Mouse (Mus musculus) mouse trophoblast stem cell (cell line): ENCODE data around the gene Cfap61.

Source experiments
- in situ Hi-C, 2 experiments: fragments of 300-500 bp; cut with MseI, MboI; formaldehyde crosslinking; loops; 2 replicates in 1 of 2; 3 replicates in 1 of 2; pipeline ENCODE4 v1.15.1; 2025

The Cfap61 gene

DNA sequence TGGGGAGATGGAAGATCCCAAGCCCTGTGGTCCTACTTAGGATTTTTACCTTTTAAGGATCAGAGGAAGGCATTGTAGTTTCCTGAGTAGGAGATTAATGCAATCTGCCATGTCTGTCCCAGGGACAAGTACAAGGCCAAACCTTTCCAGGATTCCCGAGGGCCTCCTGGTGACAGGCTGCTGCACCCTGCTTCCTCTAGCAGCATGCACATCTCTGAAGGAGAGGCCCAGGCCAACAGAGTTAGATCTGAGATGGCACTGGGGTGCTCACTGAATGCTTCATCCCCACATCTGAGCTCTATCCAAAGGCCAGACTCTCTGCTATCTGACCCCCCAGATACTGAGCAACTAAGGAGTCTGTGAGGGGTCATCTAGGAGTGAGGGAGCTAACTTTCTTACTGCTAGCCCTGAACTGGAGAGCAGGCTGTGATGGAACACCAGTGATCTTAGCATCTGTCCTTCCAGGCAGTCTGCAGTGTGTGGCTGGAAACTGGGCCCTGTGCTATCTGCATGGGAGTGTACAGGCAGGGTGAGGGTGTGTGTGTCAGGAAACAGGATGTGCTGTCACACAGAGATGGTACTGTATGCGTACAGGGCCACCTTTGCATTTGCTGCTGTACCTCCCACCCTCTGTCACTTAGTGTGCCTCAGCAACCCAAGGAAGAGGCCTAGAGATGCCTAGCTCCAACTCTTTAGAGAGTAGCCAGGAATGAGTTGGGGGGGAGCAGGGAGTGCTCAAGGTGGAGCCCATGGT lies 75.2 kb downstream of the Cfap61 start:
- in situ Hi-C loops: no loop called here

DNA sequence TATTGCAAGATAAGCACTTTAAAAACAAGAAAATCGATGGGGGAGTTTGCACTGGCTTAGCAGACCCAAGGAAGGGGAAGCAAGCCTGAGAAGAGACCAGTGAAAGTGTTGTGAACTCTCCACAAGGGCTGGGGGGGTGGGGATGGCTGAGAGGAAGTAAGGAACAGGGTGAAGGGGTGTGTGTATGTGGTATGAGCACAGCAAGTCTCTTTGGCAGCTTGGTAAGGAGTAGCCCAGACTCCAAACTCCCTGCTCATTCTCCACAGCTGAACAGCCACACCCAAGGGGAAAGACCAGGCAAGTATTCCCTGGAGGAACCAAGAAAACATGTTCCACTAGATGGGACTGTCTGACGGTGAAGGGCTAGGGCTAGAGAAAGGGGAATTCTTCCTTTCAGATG lies 76.2 kb downstream of the Cfap61 start:
- in situ Hi-C loops: no loop called here

DNA sequence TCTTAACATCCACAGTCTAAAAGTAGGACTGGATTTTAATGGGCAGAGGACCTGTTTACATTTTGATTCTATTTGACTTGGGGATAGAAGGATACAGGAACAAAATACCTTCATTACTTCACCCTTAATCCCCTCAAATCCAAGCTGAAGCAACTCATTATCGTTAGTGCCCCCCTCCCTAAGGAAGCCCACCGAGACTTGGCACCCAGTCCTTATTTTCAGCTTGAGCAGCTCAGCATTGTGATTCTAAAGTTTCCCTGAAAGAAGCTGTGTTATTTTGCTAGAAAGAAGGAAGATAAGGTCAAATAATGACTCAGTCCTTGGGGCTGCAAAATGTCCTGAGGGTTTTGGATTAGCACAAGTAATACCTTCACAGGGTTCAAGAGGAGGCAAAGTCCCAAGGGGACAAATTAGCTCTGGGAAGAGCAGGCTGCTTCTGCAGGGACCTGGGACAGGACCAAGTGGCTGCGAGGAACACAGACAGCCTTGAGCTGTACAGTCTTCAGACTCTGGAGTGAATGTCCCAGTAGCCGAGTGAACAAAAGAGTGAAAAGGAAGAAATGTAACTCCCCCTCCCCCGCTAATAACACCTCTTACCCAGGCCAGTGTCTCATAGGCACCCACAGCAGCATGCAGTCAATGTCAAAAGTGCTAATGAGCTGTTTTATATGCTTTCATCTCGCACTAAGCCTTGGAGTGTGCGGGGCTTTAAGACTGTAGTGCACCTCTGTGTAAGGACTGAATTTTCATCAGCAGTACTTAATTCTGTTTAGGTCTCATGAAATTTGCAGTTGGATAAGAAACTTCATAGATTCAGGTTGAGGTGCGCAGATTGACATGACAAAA lies 81.0 kb downstream of the Cfap61 start:
- in situ Hi-C loops: no loop called here

DNA sequence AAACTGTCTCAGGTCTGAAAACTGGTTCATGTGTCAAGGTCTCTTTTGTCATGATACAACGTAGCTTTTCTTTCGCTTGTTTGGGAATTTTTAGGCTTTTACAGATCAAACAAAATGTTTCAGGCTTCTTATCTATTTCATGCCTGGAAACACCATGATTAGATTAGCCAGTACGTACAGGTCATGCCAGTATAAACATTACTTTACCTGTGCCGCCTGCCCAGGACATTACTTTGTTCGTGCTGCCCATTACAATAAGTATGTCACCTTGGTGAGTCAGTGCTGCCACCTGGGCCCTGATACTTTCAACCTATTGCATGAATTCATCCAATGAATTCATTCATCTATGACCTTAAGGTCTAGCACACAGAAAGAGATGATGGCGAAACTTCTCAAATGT lies 88.3 kb downstream of the Cfap61 start:
- in situ Hi-C loops: no loop called here

DNA sequence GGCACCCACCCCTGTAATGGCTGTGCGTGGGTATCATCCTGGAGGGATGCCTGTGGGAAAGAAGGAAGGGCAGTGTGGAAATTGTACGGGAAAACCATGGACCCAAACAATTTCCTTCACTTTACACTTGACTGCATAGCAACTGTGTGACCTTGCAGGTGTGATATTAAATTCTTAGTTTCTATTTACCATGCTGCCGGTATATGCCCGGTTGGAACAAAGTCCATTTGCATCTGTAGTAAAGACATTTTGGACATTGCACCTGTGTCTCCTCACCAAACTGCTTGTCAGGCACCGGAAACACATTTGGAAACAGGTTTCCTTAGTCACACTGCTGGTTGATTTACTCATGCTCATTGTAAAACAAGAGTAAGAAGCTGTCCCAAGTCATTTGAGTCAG lies 109.1 kb downstream of the Cfap61 start:
- in situ Hi-C loops: no loop called here

DNA sequence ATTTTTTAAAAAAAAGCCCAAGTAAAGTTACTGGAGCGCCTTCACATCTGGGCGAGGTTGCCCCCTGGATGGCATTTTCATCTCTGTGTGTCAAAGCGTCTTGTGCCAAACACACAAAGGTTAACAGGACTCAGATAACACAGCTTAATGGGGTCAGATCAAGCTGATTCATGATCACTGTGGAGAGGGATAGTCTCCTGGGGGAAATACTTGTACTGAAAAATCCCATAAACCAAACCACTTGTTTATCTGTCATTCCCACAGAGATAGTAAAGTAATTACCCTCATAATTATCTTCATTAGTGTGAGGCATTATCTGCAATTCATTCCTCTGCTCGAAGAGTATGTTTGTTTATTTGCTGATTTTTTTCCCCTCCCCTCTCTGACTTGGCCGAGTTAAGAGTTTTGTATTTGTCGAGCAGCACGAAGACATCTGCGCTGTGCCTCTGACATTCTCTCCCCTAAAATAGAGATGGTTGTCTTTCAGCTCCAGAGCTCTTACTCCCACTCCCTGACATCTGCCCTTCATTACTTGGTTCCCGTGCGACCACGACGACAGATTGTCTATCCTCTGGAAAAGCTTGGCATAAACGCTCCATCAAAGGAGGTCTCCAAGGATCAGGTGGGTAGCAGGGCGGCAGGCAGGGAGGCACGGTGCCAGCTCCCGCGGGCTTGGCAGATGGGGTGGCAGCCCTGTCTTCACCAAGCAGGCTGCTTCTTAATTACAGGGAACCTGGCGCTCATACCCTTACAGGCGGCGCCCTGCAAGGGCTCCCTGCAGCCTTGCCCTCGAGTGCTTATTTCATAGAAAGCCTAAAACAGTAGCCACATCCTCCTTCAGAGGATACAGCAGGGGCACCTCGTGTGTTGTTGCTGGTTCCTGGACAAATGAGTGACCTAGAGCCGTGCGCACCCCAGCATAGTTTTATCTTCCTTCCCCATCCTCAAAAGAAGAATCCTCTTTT lies 110.6 kb downstream of the Cfap61 start:
- in situ Hi-C loops: no loop called here

DNA sequence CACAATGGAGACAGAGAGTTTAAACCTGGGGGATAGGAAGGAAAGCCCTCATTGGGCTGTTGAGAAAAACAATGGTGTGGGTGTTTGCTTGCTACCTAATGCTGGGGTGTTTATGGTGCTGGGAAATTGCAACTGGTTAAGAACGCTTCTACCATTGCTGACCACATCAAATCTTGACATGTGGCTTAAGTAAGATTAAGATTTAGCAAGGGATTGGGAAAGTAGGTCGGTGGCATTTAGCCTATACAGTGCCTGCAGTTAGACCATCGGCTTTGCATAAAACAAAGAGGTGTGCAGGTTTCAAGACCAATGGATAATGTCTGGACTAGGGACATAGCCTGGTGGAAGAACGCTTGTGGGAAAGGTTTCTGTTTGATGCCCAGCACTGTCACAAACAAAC lies 113.1 kb downstream of the Cfap61 start:
- in situ Hi-C loops: no loop called here

DNA sequence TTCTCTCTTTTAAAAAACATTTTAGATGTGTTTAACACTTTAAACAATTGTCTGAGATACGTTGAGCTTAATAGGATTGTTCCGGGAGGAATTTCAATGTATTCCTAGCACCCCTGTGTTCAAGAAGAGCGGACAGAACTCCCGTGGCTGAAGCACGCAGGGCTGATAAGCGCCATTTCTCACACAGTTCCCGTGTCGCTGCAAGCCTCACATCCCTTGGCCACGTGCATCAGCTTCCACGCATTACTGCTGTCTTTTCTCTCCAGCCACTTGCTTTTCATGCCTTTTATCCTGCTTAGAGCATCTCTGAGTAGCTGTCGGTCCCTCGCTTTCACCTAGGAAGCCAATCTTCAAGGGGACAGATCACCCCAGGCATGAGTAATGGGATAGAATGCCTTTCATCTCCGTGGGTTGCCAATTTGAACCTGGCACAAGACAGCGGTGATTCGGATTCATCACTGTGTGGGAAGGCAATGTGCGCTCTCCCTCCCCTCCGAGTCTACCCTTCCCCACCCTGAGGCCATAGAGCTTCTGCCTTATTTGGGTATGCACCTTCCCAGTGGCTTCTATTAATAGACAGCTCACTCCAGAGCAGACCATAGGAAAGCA lies 113.7 kb downstream of the Cfap61 start:
- in situ Hi-C loops: no loop called here

DNA sequence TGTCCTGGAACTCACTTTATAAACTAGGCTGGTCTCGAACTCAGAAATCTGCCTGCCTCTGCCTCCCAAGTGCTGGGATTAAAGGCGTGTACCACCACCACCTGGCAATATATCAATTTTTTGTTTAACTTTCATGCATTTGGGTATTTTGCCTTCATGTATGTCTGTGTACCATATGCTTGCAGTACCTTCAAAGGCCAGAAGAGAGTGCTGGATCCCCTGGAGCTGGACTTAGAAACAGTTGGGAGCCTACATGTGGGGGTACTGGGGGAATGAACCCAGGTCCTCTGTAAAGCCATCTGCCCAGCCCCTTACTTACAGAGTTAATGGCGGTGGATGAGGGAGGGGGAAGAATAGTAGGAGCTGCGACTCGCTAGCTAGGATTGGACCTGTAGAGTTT lies 114.8 kb downstream of the Cfap61 start:
- in situ Hi-C loops: no loop called here

DNA sequence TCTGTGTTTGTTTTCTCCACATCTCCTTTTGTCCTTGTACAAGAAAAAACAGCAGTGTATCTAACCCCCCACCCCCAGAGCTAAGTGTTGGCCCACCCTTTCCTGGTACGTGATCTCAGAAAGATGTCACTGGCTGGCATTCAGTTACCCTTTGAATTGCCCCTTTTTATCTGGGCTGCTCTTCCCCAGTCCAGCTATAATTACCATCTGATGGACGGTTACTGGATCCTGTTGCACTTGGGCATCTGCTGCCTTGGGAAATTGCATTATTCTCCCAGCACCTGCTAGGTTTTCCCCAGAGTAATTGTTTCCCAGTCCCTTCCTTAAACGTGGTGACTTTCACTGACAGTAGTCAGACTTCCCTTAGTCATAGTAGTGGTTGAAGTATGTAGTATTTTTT lies 115.5 kb downstream of the Cfap61 start:
- in situ Hi-C loops: no loop called here

DNA sequence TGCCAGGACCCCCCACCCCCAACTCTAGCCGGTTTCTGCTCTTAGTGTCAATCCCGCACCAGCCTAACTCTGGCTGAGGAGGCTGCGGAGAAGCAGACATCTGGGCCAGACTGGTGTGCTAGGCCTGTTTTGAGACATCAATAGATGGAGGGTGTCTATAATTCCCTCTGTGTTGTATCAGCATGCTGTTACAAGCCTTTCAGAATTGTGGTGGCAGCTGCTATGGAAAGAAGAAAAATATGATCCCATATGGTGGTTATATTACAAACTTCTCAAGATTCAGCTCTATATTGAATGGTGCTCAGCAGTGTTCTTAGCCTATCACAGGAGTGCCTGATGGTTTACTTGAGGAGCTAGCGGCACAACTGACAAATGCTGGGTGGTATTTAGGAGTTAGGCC lies 116.8 kb downstream of the Cfap61 start:
- in situ Hi-C loops: no loop called here

DNA sequence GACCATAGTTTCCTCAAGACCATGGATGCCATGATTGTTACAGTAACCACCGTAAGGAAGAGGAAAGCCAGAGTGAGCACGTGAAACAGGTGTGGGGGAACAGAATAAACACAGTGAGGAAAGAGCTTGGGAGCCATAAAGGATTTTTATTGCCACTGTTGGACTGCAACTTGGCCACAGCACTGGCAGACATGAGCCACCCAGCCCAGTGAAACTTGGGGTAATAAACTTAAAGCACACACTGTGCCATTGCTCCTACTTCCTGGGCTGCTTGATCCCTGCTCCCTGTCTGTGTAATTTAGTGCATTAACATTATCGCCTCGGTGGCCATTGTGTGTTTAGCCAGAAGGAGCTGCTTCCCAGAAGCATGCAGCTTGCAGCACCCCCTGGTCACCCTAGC lies 122.5 kb downstream of the Cfap61 start:
- in situ Hi-C loops: no loop called here

DNA sequence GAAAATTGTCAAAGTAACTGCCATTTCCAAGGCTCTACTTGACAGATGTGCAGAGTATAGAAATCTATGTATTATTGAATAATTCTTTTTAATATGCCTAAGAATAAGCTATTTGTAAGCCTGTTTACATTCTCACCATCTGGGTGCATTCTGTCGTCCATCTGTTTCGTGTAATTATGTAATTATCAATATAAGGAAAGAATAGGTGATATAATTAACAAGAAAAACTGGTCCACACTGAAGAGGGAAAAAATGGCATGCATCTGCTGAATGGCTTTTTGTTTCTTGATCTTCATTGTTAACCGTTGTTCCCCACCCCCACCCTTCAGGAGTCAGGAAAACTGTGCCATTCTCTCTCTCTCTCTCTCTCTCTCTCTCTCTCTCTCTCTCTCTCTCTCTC lies 124.2 kb downstream of the Cfap61 start:
- in situ Hi-C loops: no loop called here

DNA sequence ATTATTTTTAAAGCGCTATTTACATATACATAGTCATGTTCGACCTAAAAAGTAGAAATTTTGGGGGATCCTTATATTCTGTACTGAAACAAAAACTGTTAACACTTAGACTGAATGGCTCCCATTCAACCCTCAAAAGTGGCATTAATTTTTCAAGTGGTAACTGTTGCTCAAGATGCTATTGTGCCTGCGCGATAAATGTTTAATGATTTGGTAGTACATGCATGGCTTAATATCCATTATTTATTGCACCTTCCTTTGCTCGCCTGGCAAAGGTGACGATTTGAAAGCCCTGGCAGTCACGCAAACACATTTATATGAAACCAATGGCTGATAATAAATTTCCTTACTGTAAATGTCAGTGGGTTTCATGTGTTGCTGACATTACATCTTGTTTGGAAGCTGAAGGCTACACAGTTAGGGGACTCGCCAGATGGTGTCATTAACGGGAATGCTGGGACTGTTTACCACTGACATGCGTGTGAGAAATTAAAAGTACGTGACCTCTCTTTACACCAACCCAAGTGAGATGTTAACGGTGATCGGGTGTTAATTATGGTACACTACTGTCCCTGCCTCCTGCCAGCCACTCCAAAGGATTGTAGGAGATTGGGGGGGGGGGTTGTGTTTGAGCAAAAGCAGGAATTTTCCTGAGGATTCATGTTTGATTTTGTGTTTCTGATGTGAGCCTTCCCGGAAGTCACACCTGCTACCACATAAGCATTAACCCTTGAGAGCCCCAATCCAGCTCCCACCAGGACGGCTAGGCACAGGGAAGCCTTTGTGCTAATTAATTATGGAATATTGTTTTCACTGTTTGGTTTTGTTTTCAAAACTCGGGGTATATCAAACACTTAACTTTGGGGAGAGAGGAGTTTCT lies 127.1 kb downstream of the Cfap61 start:
- in situ Hi-C loops: no loop called here

DNA sequence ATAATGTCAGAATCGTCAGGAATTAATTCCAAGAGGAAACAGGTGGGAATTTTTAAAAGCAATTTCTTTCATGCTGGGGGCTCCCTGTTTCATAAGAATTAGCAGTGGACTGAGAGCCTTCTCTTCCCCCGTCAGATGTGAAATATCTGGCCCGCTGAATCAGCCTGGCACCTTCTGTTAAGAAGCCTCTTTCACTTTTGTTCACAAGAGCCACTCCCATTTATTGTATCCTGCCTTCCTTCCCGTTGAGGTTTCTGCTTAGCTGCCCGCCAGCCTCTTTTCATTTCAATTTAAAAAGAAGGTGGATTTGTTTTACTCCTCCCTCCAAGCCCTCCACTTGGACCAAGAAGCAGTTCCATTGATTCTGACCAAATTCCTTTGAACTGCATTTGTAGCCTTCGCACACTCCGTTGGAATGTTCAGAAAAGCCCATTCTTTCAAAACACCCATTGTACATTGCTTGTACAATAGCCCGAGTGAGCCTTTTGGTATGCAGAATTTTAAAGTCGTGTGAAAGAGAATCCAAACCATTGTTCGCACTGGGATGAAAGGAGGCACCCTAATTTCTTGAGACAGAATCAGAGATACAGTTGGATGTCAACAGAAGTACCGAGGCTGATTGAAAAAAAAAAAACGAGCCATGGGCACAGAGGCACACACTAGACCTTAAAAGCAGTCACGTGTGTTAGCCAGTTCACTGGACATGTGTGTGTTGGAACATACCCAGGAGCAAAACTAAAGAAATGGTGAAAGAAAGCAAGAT lies 127.9 kb downstream of the Cfap61 start:
- in situ Hi-C loops: no loop called here

DNA sequence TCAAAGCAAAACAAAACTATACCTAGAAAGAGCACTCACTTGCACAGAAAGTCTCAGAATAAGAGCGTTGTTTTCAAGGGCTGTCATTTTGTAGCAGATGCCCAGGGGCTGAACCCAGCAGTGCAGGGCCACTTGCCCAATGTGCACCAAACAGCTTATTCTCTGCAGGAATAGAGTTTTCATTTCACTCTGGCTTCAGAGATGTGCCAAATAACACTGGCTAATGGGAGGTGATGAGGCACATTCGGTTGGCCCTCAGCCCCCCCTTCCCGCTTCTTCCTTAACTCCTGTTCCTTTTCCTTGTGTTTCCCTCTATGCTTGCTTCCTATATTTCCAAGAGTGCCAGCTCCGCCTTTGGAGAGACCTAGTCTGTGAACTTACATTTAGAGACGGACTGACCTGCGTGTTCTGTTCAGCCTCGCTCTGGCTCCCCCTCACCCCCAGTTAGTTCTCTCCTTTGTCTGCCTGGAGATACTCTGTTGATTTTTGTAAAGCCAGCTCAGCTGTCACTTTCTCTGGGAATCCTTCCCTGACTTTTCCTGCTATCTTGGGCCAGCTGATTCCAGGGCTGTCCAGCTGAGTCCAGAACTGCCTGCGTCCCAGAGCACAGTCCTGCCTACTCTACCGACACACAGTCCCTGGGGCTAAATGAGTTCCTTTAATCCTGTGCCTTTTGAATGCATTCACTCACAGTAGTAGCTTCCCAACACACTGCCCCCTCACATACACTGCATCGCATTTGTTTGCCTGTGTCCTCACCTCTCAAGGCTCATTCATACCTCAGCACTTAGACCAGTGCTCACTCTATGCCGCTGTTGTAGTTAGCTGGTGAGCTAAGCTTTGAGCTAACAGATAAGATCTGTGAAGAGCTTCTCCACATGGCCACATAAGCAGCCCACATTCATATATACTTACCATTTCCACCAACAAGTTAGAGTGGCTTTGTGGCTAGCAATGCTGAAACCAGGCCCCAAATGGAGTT lies 128.8 kb downstream of the Cfap61 start:
- in situ Hi-C loops: no loop called here

DNA sequence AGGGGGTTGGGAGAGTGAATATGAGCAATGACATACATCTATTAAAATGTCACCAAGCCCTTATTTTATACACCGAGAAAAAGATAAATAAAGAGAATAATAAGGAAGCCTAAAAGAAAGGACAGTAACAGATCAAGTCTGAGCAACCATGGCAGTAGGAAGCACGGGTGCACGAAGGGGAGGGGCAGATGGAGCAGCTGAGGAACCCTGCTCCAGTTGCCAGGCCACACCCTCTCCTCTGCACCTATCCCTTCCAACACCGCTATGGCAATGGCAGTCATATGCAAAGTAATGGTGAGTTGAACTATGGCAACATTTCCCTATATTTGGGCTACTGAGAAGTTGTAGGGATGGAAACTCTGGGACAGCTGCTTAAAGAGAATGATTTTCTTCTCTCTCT lies 132.8 kb downstream of the Cfap61 start:
- in situ Hi-C loops: no loop called here

DNA sequence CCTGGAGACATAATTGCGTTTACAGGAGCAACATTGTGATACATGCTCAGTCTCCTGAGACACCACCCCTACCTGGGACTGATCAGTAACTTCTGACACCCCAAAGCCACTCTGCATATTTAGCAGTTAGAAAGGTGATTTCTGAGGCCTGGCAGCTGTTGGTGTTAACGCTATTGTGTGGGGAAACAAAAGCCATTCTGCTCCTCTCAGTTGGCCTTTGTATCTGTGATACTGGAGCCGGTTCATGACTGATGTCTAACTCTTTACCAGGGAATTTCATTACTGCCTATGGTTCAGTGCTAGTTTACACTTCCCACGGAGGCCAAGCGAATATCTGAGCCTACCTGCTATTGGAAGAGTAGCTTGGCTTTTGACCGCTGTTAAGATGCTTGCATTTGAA lies 138.7 kb downstream of the Cfap61 start:
- in situ Hi-C loops: no loop called here

DNA sequence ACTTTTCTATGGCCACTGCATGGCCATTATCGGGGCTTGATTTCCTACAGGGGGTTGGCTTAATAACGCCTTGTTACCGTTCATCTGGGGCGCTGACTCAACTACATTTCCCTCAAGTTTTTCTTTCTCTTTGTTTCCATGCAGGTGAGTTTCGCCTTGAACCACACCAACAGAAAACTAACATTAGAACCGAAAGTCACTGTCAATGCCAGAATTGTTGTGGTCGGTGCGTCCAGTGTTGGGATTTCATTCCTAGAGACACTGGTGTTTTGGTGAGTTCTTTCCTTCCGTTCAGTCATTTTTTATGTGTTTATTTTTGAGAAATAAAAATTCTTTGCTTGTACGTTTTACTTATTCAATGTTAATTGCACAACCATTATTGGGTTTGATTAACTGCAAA lies 142.5 kb downstream of the Cfap61 start:
- in situ Hi-C loops: no loop called here
